Mouse (Mus musculus) midbrain, postnatal 0 days (tissue): ENCODE data around the gene Il18. TPM values are rescaled to one million over a fixed set of nuclear protein-coding genes. Genes with fewer than 3 reads are reported as not detected.

Source experiments
- ATAC-seq: fragments of 200-750 bp; cut with Nextera tagmentation; 2 replicates; pipeline ENCODE4 v1.8.0; 2017; ENCODE audit warnings: moderate number of reproducible peaks, mild to moderate bottlenecking, moderate TSS enrichment, moderate library complexity; ENCODE audit not compliant: low FRiP score
- DNase-seq: peaks from one replicate; pipeline ENCODE4 v3.0.0-alpha.2; 2015; ENCODE audit warnings: low spot score
- H3K27ac ChIP-seq: fragments of 300-500 bp; sonication (generic); 2 replicates; pipeline ENCODE4 v1.5.1; 2014; ENCODE audit warnings: low read depth, mild to moderate bottlenecking, low read length, mixed read lengths
- H3K27me3 ChIP-seq: fragments of 300-500 bp; sonication (generic); 2 replicates; pipeline ENCODE4 v1.6.1; 2014; ENCODE audit warnings: low read length, control low read depth, mixed read lengths; ENCODE audit not compliant: insufficient read depth
- H3K36me3 ChIP-seq: fragments of 300-500 bp; sonication (generic); 2 replicates; pipeline ENCODE4 v1.6.1; 2014; ENCODE audit warnings: low read length, control low read depth, mixed read lengths; ENCODE audit not compliant: insufficient read depth
- H3K4me1 ChIP-seq: fragments of 300-500 bp; sonication (generic); 2 replicates; pipeline ENCODE4 v1.6.1; 2014; ENCODE audit warnings: mild to moderate bottlenecking, control low read depth, antibody characterized with exemption, low read length, mixed read lengths; ENCODE audit not compliant: insufficient read depth
- H3K4me2 ChIP-seq: fragments of 300-500 bp; sonication (generic); 2 replicates; pipeline ENCODE4 v1.6.1; 2014; ENCODE audit warnings: low read depth, mild to moderate bottlenecking, low read length, mixed read lengths; ENCODE audit not compliant: poor library complexity, severe bottlenecking
- H3K4me3 ChIP-seq: fragments of 300-500 bp; sonication (generic); 2 replicates; pipeline ENCODE4 v1.5.1; 2014; ENCODE audit warnings: low read depth, mild to moderate bottlenecking, low read length, moderate library complexity
- H3K9ac ChIP-seq: fragments of 300-500 bp; sonication (generic); replicated peaks from 2 replicates; pipeline ENCODE4 v1.6.1; 2014; ENCODE audit warnings: mild to moderate bottlenecking, low read length, moderate library complexity, mixed read lengths; ENCODE audit not compliant: poor library complexity, severe bottlenecking
- H3K9me3 ChIP-seq: fragments of 300-500 bp; sonication (generic); 2 replicates; pipeline ENCODE4 v1.6.1; 2016; ENCODE audit warnings: low read length, control low read depth
- CTCF ChIP-seq: IDR thresholded peaks from 2 replicates; pipeline ENCODE4 v1.5.1; 2016; ENCODE audit warnings: antibody characterized with exemption, mild to moderate bottlenecking
- WGBS: fragments of 180-500 bp; shearing (Covaris S2); extraction: QIAGEN DNeasy Blood & Tissue Kit; methylation state at CpG from one replicate; pipeline ENCODE4 v1.1.7; 2014; 5-methylcytosine and 5-hydroxymethylcytosine counted together
- polyA plus RNA-seq: library from polyadenylated mRNA; unstranded; fragments of >200 nt; fragmentation: Nextera tagmentation; extraction: Ambion mirVana; gene quantifications from 2 replicates; pipeline ENCODE4 v1.2.1, GENCODE M21; 2015
- total RNA-seq: library from RNA; depleted of rRNA; stranded (reverse); fragments of >200 nt; gene quantifications from 2 replicates; pipeline ENCODE4 v1.2.3, GENCODE M21; 2014

Gene Il18
- total and polyA plus RNA-seq, 2 experiments from 2014 or later: 18.2 to 37.8 TPM

GRCm38 (mm10) chr9:50590856-50591518 lies 36.4 kb downstream of the Il18 start:
- no peak overlapping the region for H3K4me3 ChIP-seq
- no peaks in the 10 kb centered on the region for H3K4me1 ChIP-seq
- H3K36me3 ChIP-seq: peaks cover 7% of the 10 kb centered on the region; the same call in 1 of the 2 replicates
- ATAC-seq (no peak), DNase-seq (no peak)
- no peak overlapping the region for H3K9ac ChIP-seq
- H3K27me3 ChIP-seq: no peaks in the 10 kb centered on the region
- WGBS: 77% methylated on average over 10 of the region's 10 CpGs
- no peaks in the 10 kb centered on the region for H3K9me3 ChIP-seq
- no peak for TF ChIP-seq CTCF
- H3K27ac ChIP-seq: no peak overlapping the region
- H3K4me2 ChIP-seq: no peak overlapping the region

DNA sequence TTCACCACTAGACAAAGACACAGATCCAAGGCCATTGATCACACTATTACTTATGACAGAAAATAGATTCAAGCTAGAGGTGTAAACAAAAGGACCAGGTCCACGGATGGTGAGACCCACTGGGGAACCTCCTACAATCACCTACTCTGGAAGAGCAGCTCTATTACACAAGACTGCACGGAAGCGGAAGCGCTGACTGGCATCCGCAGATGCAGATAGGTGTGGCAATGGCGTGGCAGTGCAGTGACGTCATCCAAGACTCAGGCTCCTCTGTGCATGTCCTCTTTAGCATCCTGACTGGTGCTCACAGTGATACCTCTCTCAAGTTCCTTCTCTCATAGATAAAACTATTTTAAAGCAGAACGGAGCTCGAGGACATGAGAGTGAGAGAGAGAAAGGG lies 38.3 kb downstream of the Il18 start:
- H3K4me3 ChIP-seq: no peak overlapping the region
- ATAC-seq (no peak), DNase-seq (no peak)

DNA sequence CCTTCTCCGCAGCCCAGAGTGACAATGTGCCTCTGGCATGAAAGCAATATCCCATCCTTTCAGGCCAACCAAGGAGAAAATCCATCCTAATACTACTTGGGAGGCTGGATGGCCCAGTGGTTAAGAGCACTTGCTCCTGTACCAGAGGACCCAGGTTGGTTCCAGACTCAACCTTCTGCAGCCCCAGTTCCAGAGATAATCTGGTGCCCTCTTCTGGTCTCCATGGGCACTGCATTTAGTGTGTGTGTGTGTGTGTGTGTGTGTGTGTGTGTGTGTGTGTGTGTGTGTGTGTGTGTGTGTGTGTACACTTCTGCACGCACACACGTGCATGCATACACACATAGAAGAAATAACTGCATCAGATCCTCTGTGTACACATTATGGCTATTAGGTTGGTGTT lies 38.9 kb downstream of the Il18 start:
- Histone ChIP-seq H3K27me3 (no peaks in the 10 kb centered on the region), H3K27ac (no peak overlapping the region), H3K4me2 (no peak overlapping the region), H3K36me3 (peaks cover 28% of the 10 kb centered on the region), H3K4me3 (no peak overlapping the region), H3K9ac (no peak overlapping the region), H3K9me3 (no peaks in the 10 kb centered on the region), H3K4me1 (no peaks in the 10 kb centered on the region)
- peak; percentile 62 for TF ChIP-seq CTCF
- 93% methylated on average over 3 of the region's 3 CpGs for WGBS
- DNase-seq (no peak), ATAC-seq (no peak)

More for the DNA sequence above, 38.3 kb downstream of the Il18 start:
- TF ChIP-seq CTCF: no peak
- WGBS: 90% methylated on average over 9 of the region's 9 CpGs
- H3K27me3 ChIP-seq: no peaks in the 10 kb centered on the region
- H3K9me3 ChIP-seq: no peaks in the 10 kb centered on the region
- H3K36me3 ChIP-seq: peaks cover 22% of the 10 kb centered on the region
- H3K27ac ChIP-seq: no peak overlapping the region
- H3K4me1 ChIP-seq: no peaks in the 10 kb centered on the region
- H3K9ac ChIP-seq: no peak overlapping the region
- H3K4me2 ChIP-seq: no peak overlapping the region

GRCm38 (mm10) chr9:50594794-50595417 lies 40.3 kb downstream of the Il18 start:
- ATAC-seq: no peak
- H3K27ac ChIP-seq: no peak overlapping the region
- H3K4me3 ChIP-seq: no peak overlapping the region
- H3K27me3 ChIP-seq: no peaks in the 10 kb centered on the region
- TF ChIP-seq CTCF: no peak
- no peaks in the 10 kb centered on the region for H3K9me3 ChIP-seq
- no peak for DNase-seq
- 83% methylated on average over 12 of the region's 12 CpGs for WGBS
- no peaks in the 10 kb centered on the region for H3K4me1 ChIP-seq
- peaks cover 39% of the 10 kb centered on the region for H3K36me3 ChIP-seq
- no peak overlapping the region for H3K4me2 ChIP-seq
- H3K9ac ChIP-seq: no peak overlapping the region

DNA sequence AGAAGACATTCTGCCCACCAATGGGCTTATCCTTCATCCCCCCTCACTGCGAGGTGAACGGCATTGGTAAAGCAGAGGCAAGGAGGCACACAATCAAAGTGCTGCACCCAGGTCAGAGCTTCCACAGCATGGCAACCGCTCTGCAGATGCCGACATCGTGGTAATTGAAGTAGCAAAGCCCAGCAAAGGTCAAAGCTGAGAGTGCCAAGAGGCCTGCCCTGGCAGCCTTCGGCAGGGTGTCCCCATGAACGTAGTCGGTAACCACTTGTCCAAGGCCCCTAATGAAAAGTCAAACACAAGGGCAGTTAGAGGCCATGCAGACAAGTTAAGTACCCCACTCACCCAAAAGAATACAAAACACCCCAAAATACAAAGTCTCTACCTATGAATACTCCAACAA lies 42.3 kb downstream of the Il18 start:
- H3K36me3 ChIP-seq: peaks cover 45% of the 10 kb centered on the region
- WGBS: 94% methylated on average over 8 of the region's 8 CpGs
- DNase-seq (no peak), ATAC-seq (no peak)
- H3K4me3 ChIP-seq: no peak overlapping the region
- H3K4me2 ChIP-seq: no peak overlapping the region
- no peak for TF ChIP-seq CTCF
- H3K27ac ChIP-seq: no peak overlapping the region
- no peaks in the 10 kb centered on the region for H3K27me3 ChIP-seq
- no peaks in the 10 kb centered on the region for H3K9me3 ChIP-seq
- peaks cover under 1% of the 10 kb centered on the region; the same call in 1 of the 2 replicates for H3K4me1 ChIP-seq
- no peak overlapping the region for H3K9ac ChIP-seq

- Histone ChIP-seq H3K9ac (no peak overlapping the region), H3K27ac (no peak overlapping the region), H3K9me3 (no peaks in the 10 kb centered on the region), H3K36me3 (peaks cover 36% of the 10 kb centered on the region), H3K4me1 (peaks cover 14% of the 10 kb centered on the region), H3K27me3 (no peaks in the 10 kb centered on the region), H3K4me3 (no peak overlapping the region), H3K4me2 (no peak overlapping the region)
- TF ChIP-seq CTCF: no peak
- ATAC-seq (no peak), DNase-seq (no peak)
- WGBS: 79% methylated on average over 6 of the region's 6 CpGs
These were observed 46.9 kb downstream of the Il18 start for GRCm38 (mm10) chr9:50601536-50601935.
